ENCODE assay signal across 12 mouse cellular contexts in the genomic region with DNA sequence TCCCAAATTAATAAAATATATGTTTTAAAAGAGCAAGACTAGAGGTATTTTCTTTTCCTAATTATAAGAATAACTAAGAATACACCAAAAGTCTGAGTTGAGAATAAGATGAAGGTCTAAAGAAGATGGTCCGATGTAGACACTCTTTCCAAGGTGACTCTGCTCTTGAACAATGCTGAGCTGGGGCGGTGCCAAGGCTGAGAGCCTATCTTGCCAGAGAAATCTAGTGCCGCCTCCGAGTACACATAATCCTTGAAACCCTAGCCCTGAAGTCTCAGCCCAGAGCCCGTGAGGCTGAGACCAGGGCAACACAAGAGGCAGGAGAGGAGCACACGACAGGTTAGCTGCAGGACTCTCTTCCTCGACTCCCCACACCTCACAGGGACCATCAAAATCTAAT.
DNase-seq lines count a peak whose midpoint lies in the region.
"Had no signal": no experiment of that assay in that cellular context is flagged by ENCODE, and none has a peak within 500 bp of the region (broad histone marks: within the 10 kb centered on the region; RNA-seq: fewer than 3 reads in every experiment).

No protein-coding gene starts in this region.

- peak; percentile 17 for DNase-seq in gastrocnemius, adult 18-20 months (ENCODE audit: low spot score)
- DNase-seq in gastrocnemius, postnatal 4 days (ENCODE audit: low spot score in 2 of 2) = no peak
- peak; percentile 72 for DNase-seq in ovary, postnatal 36 days (ENCODE audit: low spot score)
- no peak for DNase-seq in ovary, postnatal 10 days (ENCODE audit: low spot score)
- DNase-seq in gastrocnemius, postnatal 14 days = peak; percentile 32
- DNase-seq in embryo, embryonic 10 days (ENCODE audit: low spot score) = no peak
- no peak for DNase-seq in spleen, postnatal 36 days (ENCODE audit: low spot score in 2 of 2)
- DNase-seq: heart, postnatal 36 days; lung, postnatal 10 days; retina, postnatal 1 day; spleen, adult 18-20 months; thymus, postnatal 4 days had no signal

- intact Hi-C loops in gastrocnemius, postnatal 14 days (cut with DNase I; ENCODE audit: low total_unique reads) = no loop called here

Comparison
In these comparisons a context has a peak if more than half of its experiments do, and no peak if none do; other contexts are left out.
1. DNase-seq: peak in gastrocnemius, adult 18-20 months (single experiment), ovary, postnatal 36 days (single experiment) and gastrocnemius, postnatal 14 days (single experiment); none in gastrocnemius, postnatal 4 days (0 of 2), ovary, postnatal 10 days (single experiment), embryo, embryonic 10 days (single experiment) and spleen, postnatal 36 days (0 of 2).